Mouse (Mus musculus) inflammation-experienced regulatory T-cells, adult 6 months (primary cell): ENCODE measurements around the gene Psmd3. TPM values are rescaled to one million over a fixed set of nuclear protein-coding genes. Genes with fewer than 3 reads are reported as not detected.
"Not testable (repeated sequence)": the region's sequence is repeated elsewhere in the genome, so short reads cannot be mapped to it uniquely, and the experiment has no call there.

Source experiments
- ATAC-seq: one replicate; pipeline ENCODE4 v1.8.0; 2017
- polyA plus RNA-seq, 3 experiments: library from polyadenylated mRNA; unstranded; fragments of 100-300 nt; shearing (Covaris generic); gene quantifications; one replicate each; pipeline ENCODE4 v1.2.1; 2017

Gene Psmd3
- polyA plus RNA-seq, result 10 to 100 TPM; 12.9 to 20.6 (median 15.5) TPM

DNA sequence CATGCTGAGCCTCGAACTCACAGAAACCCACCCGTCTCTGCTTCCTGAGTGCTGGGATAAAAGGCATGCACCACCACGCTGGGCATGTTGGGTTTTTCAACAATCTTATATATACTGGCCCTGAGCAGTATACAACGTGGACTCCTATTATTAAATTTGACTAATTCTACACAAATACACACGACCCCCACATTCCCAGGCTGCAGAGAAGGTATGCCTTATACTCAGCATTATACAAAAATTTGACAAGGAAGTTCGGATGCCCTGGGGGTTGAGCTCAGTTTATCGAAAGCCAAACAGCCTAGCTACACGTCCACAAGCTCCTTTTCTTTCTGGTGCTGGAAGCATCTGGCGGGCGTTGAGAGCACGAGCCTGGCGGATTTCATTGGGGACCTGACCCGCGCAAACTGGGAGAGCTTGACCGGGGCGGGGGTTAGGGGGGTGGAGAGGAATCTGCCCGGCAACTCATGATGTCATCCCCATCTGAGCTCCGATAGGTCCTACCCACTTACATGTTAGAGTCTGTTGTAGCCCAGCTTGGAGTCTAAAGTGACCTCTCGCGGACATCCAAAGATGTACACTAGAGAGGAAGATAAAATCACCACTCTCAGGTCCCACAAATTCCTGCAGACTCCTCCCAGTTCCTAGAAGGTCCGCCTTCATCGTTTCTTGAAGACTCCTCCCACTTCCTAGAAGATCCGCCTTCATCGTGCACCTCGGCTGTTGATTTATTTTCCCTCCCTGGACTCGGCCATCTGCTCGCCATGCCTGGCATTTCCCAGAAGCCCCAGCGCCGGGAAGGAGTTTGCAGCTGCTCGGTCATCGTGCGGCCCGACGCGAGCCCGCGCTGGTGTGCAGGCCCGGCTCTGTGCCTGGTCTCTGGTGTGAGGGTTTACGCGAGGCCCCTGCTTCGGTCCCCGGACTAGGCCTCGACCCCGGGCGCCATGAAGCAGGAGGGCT is at the start of gene Psmd3:
Psmd3 (plus strand) TSS at position 769 of the 960 bp plus-strand sequence.
- ATAC-seq, result peak; percentile 83

- peak; percentile 64 for ATAC-seq
These were observed 46.9 kb upstream of the Psmd3 start for GRCm38 (mm10) chr11:98635312-98635970.

- ATAC-seq, result no peak
These were observed 44.9 kb upstream of the Psmd3 start for GRCm38 (mm10) chr11:98637501-98637900.

GRCm38 (mm10) chr11:98640091-98640490 is 42.3 kb upstream of the Psmd3 start:
- ATAC-seq, result no peak

DNA sequence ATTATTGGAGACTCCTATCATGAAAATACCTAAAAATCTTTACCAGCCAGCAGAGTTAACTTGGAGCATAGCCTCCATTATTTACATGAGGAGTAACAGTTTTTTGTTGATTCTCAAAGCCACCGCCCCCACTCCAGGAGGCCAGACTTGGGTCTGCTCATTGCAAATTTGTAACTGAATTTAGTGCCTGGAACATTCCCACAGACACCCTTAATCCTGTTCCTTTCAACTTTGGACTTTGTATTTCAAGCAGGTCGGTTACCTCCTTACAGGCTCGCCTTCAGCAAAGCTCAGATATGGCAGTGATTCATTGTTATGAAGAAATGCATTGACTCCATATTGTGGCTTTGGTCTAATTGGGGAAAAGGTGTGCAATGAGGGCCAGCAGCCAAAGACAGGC is 37.6 kb upstream of the Psmd3 start:
- no peak for ATAC-seq

GRCm38 (mm10) chr11:98645946-98646345 is 36.4 kb upstream of the Psmd3 start:
- ATAC-seq, result no peak

GRCm38 (mm10) chr11:98646459-98646858 is 35.9 kb upstream of the Psmd3 start, which contains the start of gene Gsdma2:
Gene Gsdma2 (plus strand): TSS chr11:98646759.
- ATAC-seq, result no peak

- peak; percentile 54 for ATAC-seq
These were observed 27.3 kb upstream of the Psmd3 start for GRCm38 (mm10) chr11:98655076-98655475.

DNA sequence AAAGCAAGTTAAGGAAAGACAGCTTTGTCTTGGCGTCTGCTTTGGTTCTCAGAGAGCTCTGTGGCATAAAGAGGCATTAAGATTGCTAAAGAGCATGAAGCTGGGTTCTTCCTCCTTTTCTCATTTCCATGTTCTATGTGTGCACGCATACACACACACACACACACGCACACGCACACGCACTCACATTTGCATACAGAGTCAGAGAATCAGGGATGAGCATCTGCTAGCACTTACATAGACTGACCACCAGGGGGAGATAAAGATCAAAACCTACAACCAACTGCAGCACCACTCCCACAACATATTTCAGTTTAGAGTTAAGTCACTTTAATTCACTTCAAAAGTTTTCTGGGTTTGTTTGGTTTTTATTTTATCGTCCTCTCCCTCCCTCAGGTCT is 21.8 kb upstream of the Psmd3 start:
- peak; percentile 52 for ATAC-seq

DNA sequence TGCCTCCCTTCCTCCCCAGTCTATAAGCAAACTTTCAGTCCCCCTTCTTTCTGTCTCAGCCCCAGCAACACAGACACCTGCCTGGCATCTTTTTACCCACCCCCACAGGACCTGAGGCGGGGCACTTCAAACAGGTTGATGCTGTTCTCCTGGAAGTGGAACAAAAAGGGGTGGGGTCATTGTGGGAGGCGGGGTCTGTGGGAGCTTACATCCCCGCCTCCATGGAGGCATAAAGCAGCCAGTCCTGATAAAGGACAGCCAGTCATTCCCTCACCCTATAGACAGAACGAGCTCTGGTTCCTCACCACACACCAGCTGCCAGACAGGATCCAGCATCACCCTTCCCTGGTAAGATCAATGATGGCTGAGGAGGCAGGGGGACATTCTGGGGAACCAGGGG is 18.3 kb upstream of the Psmd3 start, which contains the start of gene Gsdma:
Gsdma (plus strand) TSS at position 261 of the 400 bp plus-strand sequence.
- ATAC-seq, result no peak

DNA sequence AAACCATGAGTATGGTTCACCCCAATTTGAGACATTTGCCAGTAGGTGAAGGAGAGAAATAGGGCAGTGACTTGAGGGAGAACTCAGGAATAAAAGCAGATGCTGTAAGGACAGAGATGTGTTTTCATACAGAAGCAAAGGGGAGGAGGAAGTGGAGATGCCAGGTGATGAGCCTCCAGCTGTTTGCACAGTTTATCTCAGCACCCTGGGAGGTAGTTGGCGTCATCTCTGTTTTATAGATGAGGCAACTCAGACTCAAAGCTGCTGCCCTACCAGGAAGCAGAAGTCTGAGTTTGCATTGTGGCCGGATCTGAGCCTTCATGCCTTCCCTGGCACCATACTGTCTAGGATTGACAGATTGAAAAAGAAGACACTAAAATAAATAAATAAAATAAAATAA is 13.4 kb upstream of the Psmd3 start:
- ATAC-seq, result no peak

DNA sequence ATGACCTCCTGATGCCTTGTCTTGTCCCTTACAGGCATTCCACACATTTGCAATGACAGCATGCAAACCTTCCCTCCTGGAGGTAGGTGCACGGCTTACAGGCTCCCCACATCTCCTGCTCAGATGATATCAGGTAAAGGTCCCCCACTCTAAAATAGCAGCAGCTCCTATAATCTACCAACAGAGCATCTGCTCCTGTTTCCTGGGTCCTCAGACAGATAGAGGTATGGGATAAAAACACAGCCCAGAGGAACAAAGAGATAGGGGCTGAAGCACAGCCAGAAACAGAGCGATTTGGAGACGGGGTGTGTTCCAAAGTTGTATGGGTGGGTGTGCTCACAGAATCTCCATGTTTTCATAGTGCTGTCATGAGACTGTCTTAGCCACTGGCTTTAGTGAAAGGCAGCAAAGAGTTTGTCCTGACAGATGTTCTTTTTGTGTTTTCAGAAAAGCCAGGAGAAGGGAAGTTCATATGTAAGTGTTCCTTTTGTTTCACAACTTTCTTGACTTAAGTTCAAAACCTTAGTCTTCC is 11.0 kb upstream of the Psmd3 start:
- ATAC-seq, result no peak

- no peak for ATAC-seq
These were observed 10.5 kb upstream of the Psmd3 start for GRCm38 (mm10) chr11:98671857-98672256.

GRCm38 (mm10) chr11:98672482-98672881 is 9.9 kb upstream of the Psmd3 start:
- no peak for ATAC-seq

GRCm38 (mm10) chr11:98673136-98673535 is 9.2 kb upstream of the Psmd3 start:
- ATAC-seq, result peak; percentile 76

- ATAC-seq, result no peak
These were observed 6.5 kb upstream of the Psmd3 start for GRCm38 (mm10) chr11:98675829-98676363.

DNA sequence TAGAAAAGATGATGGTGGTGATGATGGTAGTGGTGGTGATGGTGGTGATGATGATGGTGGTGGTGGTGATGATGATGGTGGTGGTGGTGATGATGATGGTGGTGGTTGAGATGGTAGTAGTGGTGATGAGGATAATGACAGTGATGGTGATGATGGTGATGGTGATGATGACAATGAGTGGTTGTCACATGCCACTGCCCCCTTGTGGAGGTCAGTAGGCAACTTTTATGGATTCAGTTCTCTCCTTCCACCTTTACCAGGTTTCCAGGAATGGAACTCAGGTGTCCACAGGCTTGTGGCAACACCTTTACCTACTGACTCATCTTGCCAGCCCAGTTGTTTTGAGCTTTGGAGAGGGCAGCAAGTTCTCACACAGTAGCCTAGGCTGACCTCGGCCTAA is 2.3 kb upstream of the Psmd3 start:
- no peak for ATAC-seq

DNA sequence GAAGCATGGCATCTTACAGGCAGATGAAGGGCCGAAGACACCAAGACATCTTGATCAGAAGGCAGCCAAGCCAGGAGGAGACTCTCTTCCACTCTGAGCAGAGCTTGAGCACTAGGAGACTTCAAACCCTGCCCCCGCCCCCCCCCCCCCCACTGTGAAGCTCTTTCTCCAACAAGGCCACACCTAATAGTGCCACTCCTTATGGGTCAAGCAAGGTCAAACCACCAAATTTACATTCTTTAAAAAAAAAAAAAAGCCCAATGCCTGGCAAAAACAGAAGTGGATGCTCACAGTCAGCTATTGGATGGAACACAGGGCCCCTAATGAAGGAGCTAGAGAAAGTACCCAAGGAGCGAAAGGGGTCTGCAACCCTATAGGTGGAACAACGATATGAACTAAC is 1.8 kb upstream of the Psmd3 start:
- ATAC-seq, result not testable (repeated sequence)

GRCm38 (mm10) chr11:98681186-98681585 is 1.2 kb upstream of the Psmd3 start:
- no peak for ATAC-seq

DNA sequence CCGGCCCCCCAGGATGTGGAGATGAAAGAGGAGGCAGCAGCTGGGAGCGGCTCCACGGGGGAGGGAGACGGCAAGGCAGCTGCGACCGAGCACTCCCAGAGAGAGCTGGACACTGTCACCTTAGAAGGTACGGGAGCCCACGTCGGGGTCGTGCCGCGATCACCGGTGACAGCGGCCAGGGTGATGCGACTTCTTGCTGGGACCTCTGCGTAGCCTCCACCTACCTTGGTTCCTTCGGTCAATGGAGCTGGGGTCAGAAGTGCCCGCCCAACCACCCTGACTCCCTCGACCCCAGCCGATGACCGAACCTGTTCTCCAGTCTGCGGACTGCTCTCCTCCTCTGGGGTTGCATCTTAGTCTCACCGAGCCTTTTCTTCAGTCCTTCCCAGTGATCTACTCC is 457 bp downstream of the Psmd3 start:
- no peak for ATAC-seq

- no peak for ATAC-seq
These were observed 3.3 kb downstream of the Psmd3 start for GRCm38 (mm10) chr11:98685642-98686041.

DNA sequence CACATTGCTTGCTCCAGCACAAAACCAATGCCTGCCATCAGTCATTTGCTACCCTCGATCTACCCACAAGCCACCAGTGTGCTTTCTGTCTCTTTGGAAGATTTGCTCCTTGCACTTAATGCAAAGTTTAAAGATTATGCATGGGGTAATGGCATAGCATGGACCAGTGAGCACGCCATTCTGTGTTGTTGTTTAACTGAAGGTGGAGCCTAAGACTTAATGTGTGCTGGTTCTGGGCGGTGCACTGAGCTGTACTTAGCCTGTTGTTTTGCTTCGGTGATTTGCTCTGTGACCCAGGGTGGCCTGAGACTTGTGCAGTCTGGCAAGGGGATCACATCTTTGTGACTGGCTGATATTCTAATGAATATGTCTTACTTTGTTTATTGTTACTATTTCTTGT is 4.6 kb downstream of the Psmd3 start:
- no peak for ATAC-seq

- ATAC-seq, result no peak
These were observed 5.7 kb downstream of the Psmd3 start for GRCm38 (mm10) chr11:98688009-98688408.
